Mouse (Mus musculus) lung, adult 18-20 months (tissue): ENCODE data around the gene Bcl2l10.
"Not testable (repeated sequence)": the region's sequence is repeated elsewhere in the genome, so short reads cannot be mapped to it uniquely, and the experiment has no call there.

Experiments
- DNase-seq, 2 experiments: peaks; one replicate each; pipeline ENCODE4 v3.0.0; 2022; ENCODE audit warnings: mixed read lengths in 2 of 2

Bcl2l10 gene

GRCm38 (mm10) chr9:75348066-75348465 lies 508 bp downstream of the Bcl2l10 start:
- DNase-seq, result no peak

DNA sequence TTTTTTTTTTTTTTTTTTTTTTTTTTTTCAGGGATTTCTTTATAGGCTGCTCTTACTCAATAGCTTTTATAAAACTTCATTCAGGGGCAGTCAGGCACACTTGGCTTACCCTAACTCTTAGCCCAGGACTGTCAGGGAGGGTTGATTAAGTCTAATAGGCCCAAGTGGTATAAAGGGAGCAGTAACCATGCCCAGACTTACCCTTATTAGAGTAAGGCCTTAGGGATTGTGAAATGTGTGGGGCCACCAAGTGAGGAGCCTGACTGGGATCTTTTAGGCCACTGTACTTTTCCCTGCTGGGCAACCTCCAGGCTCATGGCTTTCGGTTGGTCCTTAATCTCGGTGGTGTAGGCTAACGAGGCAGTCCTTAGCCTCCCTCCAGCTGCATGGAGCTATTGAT lies 1.1 kb downstream of the Bcl2l10 start:
- no peak for DNase-seq

DNA sequence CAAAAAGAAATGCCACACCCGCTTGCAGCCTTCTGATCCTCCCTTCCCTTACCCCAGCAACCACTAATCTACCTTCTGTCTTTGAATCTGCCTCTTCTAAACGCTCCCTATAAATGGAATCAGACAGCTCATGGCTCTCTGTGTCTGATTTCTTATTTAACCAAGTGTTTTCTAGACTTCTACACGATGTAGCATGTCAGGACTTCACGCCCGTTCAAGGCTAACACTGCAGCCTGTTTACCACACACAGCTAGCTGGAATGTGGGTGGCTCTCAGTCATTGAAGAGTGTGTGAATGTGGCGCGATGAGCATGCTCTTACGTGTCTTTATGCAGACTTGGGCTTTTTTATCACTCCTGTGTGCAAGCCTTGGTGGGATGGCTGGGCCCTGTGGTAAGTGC lies 5.5 kb downstream of the Bcl2l10 start:
- no peak for DNase-seq

GRCm38 (mm10) chr9:75355783-75356182 lies 8.2 kb downstream of the Bcl2l10 start:
- no peak for DNase-seq

DNA sequence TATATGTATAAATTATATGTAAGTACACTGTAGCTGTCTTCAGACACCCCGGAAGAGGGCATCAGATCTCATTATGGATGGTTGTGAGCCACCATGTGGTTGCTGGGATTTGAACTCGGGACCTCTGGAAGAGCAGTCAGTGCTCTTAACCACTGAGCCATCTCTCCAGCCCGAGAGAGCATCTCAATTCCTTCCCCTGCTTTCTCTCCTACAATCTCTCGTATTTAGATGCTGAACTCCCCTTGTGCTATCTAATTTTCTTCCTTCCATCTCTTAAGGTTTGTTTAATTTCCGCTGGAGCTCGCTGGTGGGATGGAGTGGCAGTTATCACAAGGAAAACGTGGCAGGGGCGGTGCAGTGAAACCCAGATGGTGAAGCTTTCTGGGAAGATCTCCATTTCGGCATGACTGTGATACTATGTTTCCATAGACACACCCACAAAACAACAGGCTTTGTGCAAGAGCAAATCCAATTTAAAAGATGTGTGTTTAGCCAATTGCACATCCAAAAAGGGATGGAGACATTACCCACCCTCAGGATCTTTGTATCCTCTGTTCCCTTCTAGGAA lies 9.6 kb downstream of the Bcl2l10 start:
- DNase-seq, result no peak

GRCm38 (mm10) chr9:75361699-75362098 lies 14.1 kb downstream of the Bcl2l10 start:
- DNase-seq, result peak; percentile 67 to 81

GRCm38 (mm10) chr9:75362201-75362600 lies 14.6 kb downstream of the Bcl2l10 start:
- peak; percentile 20 to 51 for DNase-seq

- DNase-seq, result no peak
Measured at GRCm38 (mm10) chr9:75363001-75363400, 15.4 kb downstream of the Bcl2l10 start.

GRCm38 (mm10) chr9:75363702-75364101 lies 16.1 kb downstream of the Bcl2l10 start:
- DNase-seq, result not testable (repeated sequence)

- no peak for DNase-seq
Measured at GRCm38 (mm10) chr9:75365195-75365594, 17.6 kb downstream of the Bcl2l10 start.

- no peak for DNase-seq
Measured at GRCm38 (mm10) chr9:75366191-75366590, 18.6 kb downstream of the Bcl2l10 start.

DNA sequence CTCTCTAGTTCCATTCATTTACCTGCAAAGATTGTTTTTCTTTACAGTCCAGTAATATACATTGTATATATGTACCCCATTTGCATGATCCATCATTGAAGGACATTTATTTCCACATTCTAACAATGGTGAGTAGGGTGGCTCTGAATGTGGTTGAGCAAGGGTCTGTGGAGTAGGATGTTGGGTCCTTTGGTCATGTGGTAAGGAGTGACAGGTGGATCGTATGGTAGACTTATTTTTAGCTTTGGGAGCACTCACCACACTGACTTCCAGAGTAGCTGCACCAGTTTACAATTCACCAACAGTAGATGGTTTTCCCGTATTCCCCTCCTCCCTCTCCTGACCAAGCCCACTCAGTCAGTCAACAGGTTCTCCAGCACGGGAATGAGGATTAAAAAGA lies 21.2 kb downstream of the Bcl2l10 start:
- DNase-seq, result no peak

DNA sequence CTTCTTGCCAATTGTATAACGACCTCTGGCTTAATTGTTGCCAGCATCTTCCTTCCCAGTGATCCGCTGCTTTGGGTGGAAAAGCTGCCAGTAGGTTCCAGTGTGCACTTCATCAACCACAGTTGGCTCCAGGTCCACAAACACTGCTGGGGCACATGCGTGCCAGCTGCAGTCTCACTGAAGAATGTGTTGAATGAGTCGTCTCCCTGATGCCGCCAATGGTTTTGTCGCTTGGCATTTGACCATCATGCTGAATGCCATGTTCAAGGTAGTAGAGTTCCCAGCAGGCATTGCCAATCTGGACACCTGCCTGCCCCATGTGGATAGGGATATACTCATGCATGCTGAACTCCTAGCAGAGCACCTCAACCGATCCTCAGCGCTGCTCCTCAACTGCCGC lies 28.0 kb downstream of the Bcl2l10 start:
- no peak for DNase-seq

DNA sequence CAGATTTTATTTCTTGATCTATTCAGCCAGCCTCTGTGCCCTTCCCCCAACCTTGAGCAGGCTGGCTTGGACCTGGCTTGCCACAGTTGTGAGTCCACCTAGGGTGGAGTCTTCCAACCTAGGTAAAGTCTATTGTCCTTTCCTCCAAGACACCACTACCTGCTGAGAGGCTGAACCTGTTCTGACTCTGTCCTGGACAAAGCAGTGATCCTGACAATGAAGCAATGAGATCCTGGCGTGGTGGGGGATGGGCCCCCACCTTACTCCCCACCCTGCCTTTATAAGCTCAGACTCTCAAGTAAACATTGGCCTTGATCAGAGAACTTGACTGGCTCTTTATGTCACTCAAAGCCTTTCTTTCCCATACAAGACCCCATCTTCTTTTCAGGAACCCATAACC lies 28.9 kb downstream of the Bcl2l10 start:
- no peak for DNase-seq

- DNase-seq, result no peak
Measured at GRCm38 (mm10) chr9:75378774-75379173, 31.2 kb downstream of the Bcl2l10 start.

DNA sequence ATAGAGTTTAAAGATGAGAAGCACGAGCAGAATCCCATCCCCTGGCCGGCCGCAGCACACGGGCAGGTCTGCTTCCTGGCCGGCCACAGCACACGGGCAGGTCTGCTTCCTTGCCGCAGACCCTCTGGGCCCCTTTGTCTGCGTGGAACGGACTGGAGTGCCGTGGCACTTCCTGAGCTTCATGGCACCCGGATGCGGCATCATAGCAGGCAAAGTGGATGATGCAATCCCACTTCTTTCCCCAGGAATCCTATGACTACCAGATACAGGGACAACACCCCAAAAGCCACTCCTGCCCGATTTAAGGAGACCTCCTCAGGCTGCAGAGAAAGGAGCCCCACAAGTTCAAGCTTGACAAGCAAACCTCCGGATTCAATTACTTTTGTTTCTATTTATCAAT lies 35.3 kb downstream of the Bcl2l10 start:
- DNase-seq, result no peak

DNA sequence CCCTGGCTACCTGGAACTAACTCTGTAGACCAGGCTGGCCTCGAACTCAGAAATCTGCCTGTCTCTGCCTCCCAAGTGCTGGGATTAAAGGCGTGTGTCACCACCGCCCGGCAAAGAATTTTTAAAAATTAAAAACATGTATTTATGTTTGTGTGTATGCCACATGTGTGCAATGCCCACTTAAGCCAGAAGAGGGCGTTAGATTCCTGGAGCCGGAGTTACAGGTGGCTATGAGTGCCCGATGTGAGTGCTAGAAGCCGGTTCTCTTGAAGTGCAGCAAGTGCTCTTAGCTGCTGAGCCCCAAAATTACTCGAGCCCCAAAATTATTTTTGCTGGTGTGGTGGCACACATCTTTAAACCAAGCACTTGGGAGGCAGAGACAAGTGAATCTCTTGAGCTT lies 36.2 kb downstream of the Bcl2l10 start:
- DNase-seq, result no peak

DNA sequence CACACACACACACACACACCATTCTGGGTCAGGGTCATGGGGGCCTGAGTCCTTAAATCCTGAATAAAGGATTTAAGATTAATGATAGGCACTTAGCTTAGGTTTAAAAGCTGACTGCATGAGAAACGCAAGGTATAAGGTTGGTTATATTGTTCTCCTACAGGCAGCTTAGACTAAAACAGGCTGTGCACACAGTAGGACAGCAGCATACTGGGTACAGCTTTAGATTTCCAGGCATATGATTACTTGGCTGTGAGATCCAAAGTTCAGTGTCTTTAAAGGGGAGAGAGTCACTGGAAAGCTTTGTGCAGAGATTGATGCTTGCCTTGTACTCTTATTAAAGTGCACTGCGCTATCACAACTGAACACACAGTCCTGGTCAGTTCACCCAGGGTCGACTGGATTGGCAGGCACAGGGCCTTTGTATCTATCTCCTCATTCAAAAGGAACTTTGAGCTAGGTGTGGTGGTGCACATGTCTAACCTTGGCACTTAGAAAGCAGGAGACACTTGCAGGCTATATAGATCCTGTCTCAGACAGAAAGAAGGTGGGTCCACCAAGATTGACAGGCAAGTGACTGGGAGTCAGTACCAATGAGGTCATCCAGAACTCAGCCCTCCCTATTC lies 36.9 kb downstream of the Bcl2l10 start:
- DNase-seq, result no peak

DNA sequence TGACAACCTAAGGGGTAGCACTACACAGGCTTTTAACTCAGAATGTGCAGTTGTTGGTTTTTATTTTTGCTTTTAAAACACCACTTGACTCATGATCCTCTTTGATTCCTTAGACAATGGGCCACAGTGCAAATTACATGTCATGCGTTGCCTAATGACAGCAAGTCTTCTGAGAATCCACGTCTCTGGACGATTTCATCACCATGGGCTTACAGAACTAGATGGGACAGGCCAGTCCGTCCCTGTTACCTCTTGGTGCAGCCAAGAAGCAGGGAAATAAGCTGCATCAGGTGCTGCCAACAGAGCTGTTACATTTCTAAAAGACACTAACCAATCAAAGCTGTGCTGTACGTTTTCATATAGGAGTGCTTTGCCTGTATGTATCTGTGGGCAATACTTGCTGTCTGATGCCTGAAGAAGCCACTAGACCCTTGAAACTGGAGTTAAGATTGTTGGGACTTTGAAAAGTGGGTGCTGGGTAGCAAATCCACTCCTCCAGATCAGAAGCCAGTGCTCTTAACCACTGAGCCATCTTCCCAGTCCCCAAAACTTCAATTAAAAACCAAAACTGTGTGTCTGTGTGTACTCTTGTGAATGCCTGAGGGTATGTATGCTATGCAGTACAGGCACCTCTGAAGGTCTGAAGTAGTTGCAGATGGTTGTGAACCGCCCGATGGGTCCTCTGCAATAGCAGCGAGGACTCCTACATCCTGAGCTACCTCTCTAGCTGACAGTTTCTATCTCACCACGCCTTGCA lies 37.8 kb downstream of the Bcl2l10 start:
- peak in 1 of 2 experiments; percentile 30 for DNase-seq

GRCm38 (mm10) chr9:75393251-75393650 lies 45.7 kb downstream of the Bcl2l10 start:
- no peak for DNase-seq

GRCm38 (mm10) chr9:75395971-75396370 lies 48.4 kb downstream of the Bcl2l10 start:
- DNase-seq, result no peak

- no peak for DNase-seq
Measured at GRCm38 (mm10) chr9:75399069-75399468, 51.5 kb downstream of the Bcl2l10 start.

DNA sequence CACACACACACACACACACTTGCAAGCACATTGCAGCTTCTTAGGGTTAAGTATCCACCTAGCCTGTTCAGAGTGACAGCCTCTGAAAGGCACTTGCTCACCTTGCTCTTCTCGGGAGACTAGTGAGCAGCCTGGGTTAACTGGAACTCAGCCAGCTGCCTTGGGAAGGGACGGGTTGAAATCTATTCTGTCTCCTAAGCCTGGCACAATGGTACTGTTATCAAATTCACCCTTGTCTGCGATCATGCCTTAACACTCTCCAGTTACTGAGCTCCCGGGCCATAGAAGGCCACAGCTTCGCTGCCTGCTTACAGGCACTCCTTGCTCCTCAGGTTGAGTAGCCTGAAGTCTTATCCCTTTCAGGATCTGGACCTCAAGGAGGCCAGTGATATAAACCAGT lies 53.1 kb downstream of the Bcl2l10 start:
- no peak for DNase-seq
